Comparison of ENCODE assay signal across 21 mouse cellular contexts in genomic region chr6:51167028-51167427, GRCm38 (mm10).
DNase-seq lines count a peak whose midpoint lies in the region; ATAC-seq lines count a peak whose summit lies in the region.
"Had no signal": no experiment of that assay in that cellular context is flagged by ENCODE, and none has a peak within 500 bp of the region (broad histone marks: within the 10 kb centered on the region; RNA-seq: fewer than 3 reads in every experiment).

No protein-coding gene starts in this region.

- no peak overlapping the region for H3K4me2 ChIP-seq in lung, embryonic 16.5 days (ENCODE audit: low read depth, low read length)
- no peak overlapping the region for H3K4me2 ChIP-seq in embryonic facial prominence, embryonic 13.5 days
- H3K4me2 ChIP-seq in stomach, embryonic 16.5 days (ENCODE audit: low read depth, low read length), result no peak overlapping the region
- H3K4me2 ChIP-seq: kidney, embryonic 15.5 days; liver, embryonic 15.5 days; midbrain, embryonic 15.5 days had no signal

- ATAC-seq in lung, embryonic 16.5 days (ENCODE audit: low read depth), result no peak
- ATAC-seq in embryonic facial prominence, embryonic 13.5 days (ENCODE audit: insufficient number of reproducible peaks, insufficient read depth, low FRiP score, low TSS enrichment, low read depth), result no peak
- no peak for ATAC-seq in stomach, embryonic 16.5 days (ENCODE audit: insufficient read depth, low FRiP score)
- ATAC-seq: CD4-positive, CD25-positive, alpha-beta regulatory T cell, adult 4 months; hindbrain, postnatal 0 days; midbrain, embryonic 15.5 days had no signal

- no peak for DNase-seq in lung, adult 18-20 months
- DNase-seq in limb, embryonic 10.5 days (ENCODE audit: low spot score), result no peak
- DNase-seq in urinary bladder, adult 18-20 months (ENCODE audit: low spot score in 2 of 2), result no peak
- no peak for DNase-seq in left cerebral cortex, postnatal 36 days (ENCODE audit: low spot score in 2 of 2)
- DNase-seq: cerebellum, postnatal 10 days; gastrocnemius, postnatal 14 days; heart, postnatal 36 days; left cerebral cortex, postnatal 4 days; spleen, adult 18-20 months; thymus, postnatal 14 days had no signal

- H3K9ac ChIP-seq in lung, embryonic 16.5 days (ENCODE audit: low read length), result no peak overlapping the region
- no peak overlapping the region for H3K9ac ChIP-seq in embryonic facial prominence, embryonic 13.5 days
- H3K9ac ChIP-seq in stomach, embryonic 16.5 days (ENCODE audit: low read length), result no peak overlapping the region
- H3K9ac ChIP-seq: kidney, embryonic 15.5 days; liver, embryonic 15.5 days; midbrain, embryonic 15.5 days had no signal

- peak overlapping the region; percentile 30; the same call in 1 of the 2 replicates for H3K27ac ChIP-seq in lung, embryonic 16.5 days (ENCODE audit: low read length)
- H3K27ac ChIP-seq in embryonic facial prominence, embryonic 13.5 days, result peak overlapping the region; percentile 98
- H3K27ac ChIP-seq in limb, embryonic 10.5 days, result peak overlapping the region; percentile 96; the same call in 1 of the 2 replicates
- peak overlapping the region; percentile 98 for H3K27ac ChIP-seq in stomach, embryonic 16.5 days (ENCODE audit: low read length)
- H3K27ac ChIP-seq: hindbrain, postnatal 0 days; liver, embryonic 15.5 days; midbrain, embryonic 15.5 days had no signal

- H3K36me3 ChIP-seq in lung, embryonic 16.5 days (ENCODE audit: control insufficient read depth, insufficient read depth, low read length), result no peaks in the 10 kb centered on the region
- no peaks in the 10 kb centered on the region for H3K36me3 ChIP-seq in embryonic facial prominence, embryonic 13.5 days
- H3K36me3 ChIP-seq in limb, embryonic 10.5 days, result no peaks in the 10 kb centered on the region
- H3K36me3 ChIP-seq in stomach, embryonic 16.5 days (ENCODE audit: control insufficient read depth, insufficient read depth, low read length), result no peaks in the 10 kb centered on the region
- H3K36me3 ChIP-seq: forebrain, embryonic 10.5 days; G1E; heart, embryonic 10.5 days; kidney, embryonic 15.5 days; liver, embryonic 15.5 days; midbrain, embryonic 15.5 days had no signal

- no peaks in the 10 kb centered on the region for H3K9me3 ChIP-seq in lung, embryonic 16.5 days (ENCODE audit: control insufficient read depth, low read length)
- H3K9me3 ChIP-seq in embryonic facial prominence, embryonic 13.5 days, result no peaks in the 10 kb centered on the region
- no peaks in the 10 kb centered on the region for H3K9me3 ChIP-seq in limb, embryonic 10.5 days (replicated peaks)
- no peaks in the 10 kb centered on the region for H3K9me3 ChIP-seq in stomach, embryonic 16.5 days (replicated peaks; ENCODE audit: control insufficient read depth, low read length)
- H3K9me3 ChIP-seq: forebrain, embryonic 10.5 days; G1E; heart, embryonic 10.5 days; kidney, embryonic 15.5 days; liver, embryonic 15.5 days; midbrain, embryonic 15.5 days had no signal

- no peaks in the 10 kb centered on the region for H3K27me3 ChIP-seq in lung, embryonic 16.5 days (ENCODE audit: control insufficient read depth, insufficient read depth, low read depth, low read length)
- H3K27me3 ChIP-seq in embryonic facial prominence, embryonic 13.5 days, result no peaks in the 10 kb centered on the region
- H3K27me3 ChIP-seq in limb, embryonic 10.5 days (ENCODE audit: low read depth, poor library complexity, severe bottlenecking), result no peaks in the 10 kb centered on the region
- no peaks in the 10 kb centered on the region; the same call in 1 of the 2 replicates for H3K27me3 ChIP-seq in stomach, embryonic 16.5 days (ENCODE audit: control insufficient read depth, insufficient read depth, low read length)
- H3K27me3 ChIP-seq: kidney, embryonic 15.5 days had no signal

- H3K4me1 ChIP-seq in lung, embryonic 16.5 days (replicated peaks; ENCODE audit: control insufficient read depth, insufficient read depth, low read length), result peaks cover 14% of the 10 kb centered on the region
- H3K4me1 ChIP-seq in embryonic facial prominence, embryonic 13.5 days, result peaks cover 47% of the 10 kb centered on the region
- peaks cover 53% of the 10 kb centered on the region for H3K4me1 ChIP-seq in limb, embryonic 10.5 days
- H3K4me1 ChIP-seq in stomach, embryonic 16.5 days (ENCODE audit: control insufficient read depth, insufficient read depth, low read length), result peaks cover 20% of the 10 kb centered on the region

- 43% methylated on average over 5 of the region's 5 CpGs for WGBS in lung, embryonic 16.5 days
- 43% methylated on average over 5 of the region's 5 CpGs for WGBS in embryonic facial prominence, embryonic 13.5 days
- WGBS in limb, embryonic 10.5 days, result 87% methylated on average over 5 of the region's 5 CpGs
- WGBS in stomach, embryonic 16.5 days, result 40% methylated on average over 5 of the region's 5 CpGs

- intact Hi-C loops in left cerebral cortex, postnatal 36 days (cut with DNase I), result loop anchor here (5.0 kb wide), 2 partner anchors 230 to 490 kb away; no protein-coding TSS in a partner anchor

- H3K4me3 ChIP-seq in lung, embryonic 16.5 days (ENCODE audit: low read length), result no peak overlapping the region
- no peak overlapping the region for H3K4me3 ChIP-seq in embryonic facial prominence, embryonic 13.5 days
- H3K4me3 ChIP-seq in limb, embryonic 10.5 days, result no peak overlapping the region
- H3K4me3 ChIP-seq in stomach, embryonic 16.5 days (replicated peaks; ENCODE audit: low read length), result no peak overlapping the region
- H3K4me3 ChIP-seq: forebrain, embryonic 10.5 days; heart, embryonic 10.5 days; kidney, embryonic 15.5 days; liver, embryonic 15.5 days; midbrain, embryonic 15.5 days had no signal

Comparison
In these comparisons a context has a peak if more than half of its experiments do, and no peak if none do; other contexts are left out.
1. H3K27ac ChIP-seq: peak in every context shown above with its lines; median percentile 98 in embryonic facial prominence, embryonic 13.5 days; 98 in stomach, embryonic 16.5 days; 96 in limb, embryonic 10.5 days; 30 in lung, embryonic 16.5 days.